Mouse (Mus musculus) lung, postnatal 0 days (tissue): ENCODE data around the gene Slc4a1. TPM values are rescaled to one million over a fixed set of nuclear protein-coding genes. Genes with fewer than 3 reads are reported as not detected.

Experiments
- ATAC-seq: fragments of 200-750 bp; cut with Nextera tagmentation; 2 replicates; pipeline ENCODE4 v1.8.0; 2017; ENCODE audit warnings: moderate library complexity
- DNase-seq: peaks from one replicate; pipeline ENCODE4 v3.0.0-alpha.2; 2016; ENCODE audit warnings: low spot score
- H3K27ac ChIP-seq: fragments of 300-500 bp; sonication (generic); 2 replicates; pipeline ENCODE4 v1.5.1; 2014; ENCODE audit warnings: antibody characterized with exemption, mild to moderate bottlenecking, low read length, mixed read lengths
- H3K27me3 ChIP-seq: fragments of 300-500 bp; sonication (generic); replicated peaks from 2 replicates; pipeline ENCODE4 v1.6.1; 2014; ENCODE audit warnings: low read length, mixed read lengths; ENCODE audit not compliant: insufficient read depth
- H3K36me3 ChIP-seq: fragments of 300-500 bp; sonication (generic); 2 replicates; pipeline ENCODE4 v1.6.1; 2014; ENCODE audit warnings: low read length, mixed read lengths; ENCODE audit not compliant: insufficient read depth
- H3K4me1 ChIP-seq: fragments of 300-500 bp; sonication (generic); 2 replicates; pipeline ENCODE4 v1.6.1; 2014; ENCODE audit warnings: antibody characterized with exemption, low read depth, low read length, mixed read lengths; ENCODE audit not compliant: insufficient read depth
- H3K4me2 ChIP-seq: fragments of 300-500 bp; sonication (generic); replicated peaks from 2 replicates; pipeline ENCODE4 v1.6.1; 2014; ENCODE audit warnings: low read depth, mild to moderate bottlenecking, low read length, moderate library complexity, mixed read lengths
- H3K4me3 ChIP-seq: fragments of 300-500 bp; sonication (generic); 2 replicates; pipeline ENCODE4 v1.5.1; 2014; ENCODE audit warnings: low read depth, low read length
- H3K9ac ChIP-seq: fragments of 300-500 bp; sonication (generic); replicated peaks from 2 replicates; pipeline ENCODE4 v1.6.1; 2014; ENCODE audit warnings: low read depth, mild to moderate bottlenecking
- H3K9me3 ChIP-seq: fragments of 300-500 bp; sonication (generic); 2 replicates; pipeline ENCODE4 v1.6.1; 2016; ENCODE audit warnings: low read length, mixed read lengths
- CTCF ChIP-seq: IDR thresholded peaks from 2 replicates; pipeline ENCODE4 v1.5.1; 2016; ENCODE audit warnings: antibody characterized with exemption, mild to moderate bottlenecking
- EP300 ChIP-seq: IDR thresholded peaks from 2 replicates; pipeline ENCODE4 v1.6.1; 2016; ENCODE audit warnings: antibody characterized with exemption, mild to moderate bottlenecking, control low read depth
- WGBS: fragments of 180-500 bp; shearing (Covaris S2); extraction: QIAGEN DNeasy Blood & Tissue Kit; methylation state at CpG from one replicate; pipeline ENCODE4 v1.1.7; 2014; 5-methylcytosine and 5-hydroxymethylcytosine counted together
- polyA plus RNA-seq: library from polyadenylated mRNA; unstranded; fragments of >200 nt; fragmentation: Nextera tagmentation; extraction: Ambion mirVana; gene quantifications from 2 replicates; pipeline ENCODE4 v1.2.1, GENCODE M21; 2015

Slc4a1 gene
- polyA plus RNA-seq, 1 experiment from 2014 or later, result 9.8 TPM

- Histone ChIP-seq H3K27ac (no peak overlapping the region), H3K36me3 (no peaks in the 10 kb centered on the region)
Measured at GRCm38 (mm10) chr11:102356190-102356589, 9.8 kb downstream of the Slc4a1 start.

GRCm38 (mm10) chr11:102355501-102355900 lies 10.5 kb downstream of the Slc4a1 start:
- no peak overlapping the region for H3K4me2 ChIP-seq
- ATAC-seq (no peak), DNase-seq (no peak)
- no peak overlapping the region for H3K4me3 ChIP-seq
- no peak overlapping the region for H3K27ac ChIP-seq
- no peaks in the 10 kb centered on the region for H3K4me1 ChIP-seq
- no peak overlapping the region for H3K9ac ChIP-seq
- no peaks in the 10 kb centered on the region for H3K9me3 ChIP-seq
- H3K27me3 ChIP-seq, result 0 out of 2 replicates have a peak, but pooled peaks cover 2% of the 10 kb centered on the region
- H3K36me3 ChIP-seq, result no peaks in the 10 kb centered on the region
- WGBS, result 84% methylated on average over 3 of the region's 3 CpGs
- no peak for TF ChIP-seq CTCF

More at GRCm38 (mm10) chr11:102356190-102356589, 9.8 kb downstream of the Slc4a1 start:
- 0 out of 2 replicates have a peak, but pooled peaks cover 2% of the 10 kb centered on the region for H3K27me3 ChIP-seq
- no peak overlapping the region for H3K9ac ChIP-seq
- TF ChIP-seq EP300 (no peak), CTCF (no peak)
- DNase-seq (no peak), ATAC-seq (no peak)
- 75% methylated on average over 12 of the region's 12 CpGs for WGBS
- H3K4me2 ChIP-seq, result no peak overlapping the region
- no peaks in the 10 kb centered on the region for H3K9me3 ChIP-seq
- no peaks in the 10 kb centered on the region for H3K4me1 ChIP-seq
- H3K4me3 ChIP-seq, result no peak overlapping the region

GRCm38 (mm10) chr11:102353021-102353431 lies 13.0 kb downstream of the Slc4a1 start:
- Histone ChIP-seq H3K36me3 (no peaks in the 10 kb centered on the region), H3K4me3 (no peak overlapping the region), H3K4me1 (no peaks in the 10 kb centered on the region), H3K27me3 (0 out of 2 replicates have a peak, but pooled peaks cover 2% of the 10 kb centered on the region), H3K9ac (no peak overlapping the region), H3K9me3 (no peaks in the 10 kb centered on the region), H3K27ac (no peak overlapping the region), H3K4me2 (no peak overlapping the region)
- DNase-seq (no peak), ATAC-seq (no peak)
- WGBS, result 31% methylated on average over 8 of the region's 8 CpGs
- TF ChIP-seq EP300 (no peak), CTCF (no peak)

DNA sequence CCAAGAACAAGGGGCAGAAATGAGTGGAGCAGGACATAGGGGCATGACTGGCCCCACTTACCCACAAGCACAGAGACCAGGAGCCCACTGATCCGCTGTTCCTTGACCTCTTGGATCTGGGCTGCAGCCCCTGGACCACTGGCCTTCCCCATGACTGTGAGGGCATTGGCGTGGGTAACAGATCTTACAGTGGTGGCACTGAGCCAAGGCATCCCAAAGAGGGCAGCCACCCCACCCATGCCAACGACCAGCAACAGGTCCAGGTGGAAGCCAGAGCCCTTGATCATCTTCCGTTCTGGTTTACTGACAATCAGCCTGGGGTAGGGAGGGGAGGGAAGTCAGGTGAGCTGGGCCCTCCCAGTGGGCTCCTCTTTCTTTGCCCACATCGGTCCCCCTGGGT lies 13.6 kb downstream of the Slc4a1 start:
- Histone ChIP-seq H3K27ac (no peak overlapping the region), H3K4me3 (no peak overlapping the region), H3K4me2 (no peak overlapping the region), H3K27me3 (0 out of 2 replicates have a peak, but pooled peaks cover 2% of the 10 kb centered on the region), H3K9ac (no peak overlapping the region), H3K4me1 (no peaks in the 10 kb centered on the region), H3K9me3 (no peaks in the 10 kb centered on the region), H3K36me3 (no peaks in the 10 kb centered on the region)
- TF ChIP-seq CTCF, result no peak
- TF ChIP-seq EP300, result no peak
- WGBS, result 50% methylated on average over 5 of the region's 5 CpGs
- DNase-seq (no peak), ATAC-seq (no peak)

DNA sequence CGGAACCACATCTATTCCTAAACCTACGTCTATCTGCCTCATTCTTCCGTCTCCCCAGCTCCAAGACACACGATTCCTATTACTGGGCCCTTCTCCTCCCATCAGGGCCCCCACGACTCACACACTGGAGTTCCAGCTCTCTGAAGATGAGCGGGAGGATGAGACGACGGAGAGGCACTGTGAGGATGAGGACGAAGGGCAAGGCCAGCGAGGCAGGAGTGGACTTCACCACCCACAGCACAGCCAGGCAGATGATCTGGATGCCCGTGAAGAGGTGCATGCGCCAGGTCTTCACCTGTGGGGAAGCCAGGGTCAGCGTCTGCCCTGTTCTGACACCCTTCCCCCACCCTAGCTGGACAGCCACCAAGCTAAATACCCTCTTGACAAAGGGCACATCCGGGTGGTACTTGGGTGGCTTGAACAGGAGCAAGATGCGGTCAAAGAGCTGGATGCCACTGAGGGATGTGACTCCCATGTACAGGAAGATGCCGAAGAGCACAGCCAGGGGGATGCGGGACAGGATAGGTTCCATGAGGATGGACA lies 15.0 kb downstream of the Slc4a1 start:
- Histone ChIP-seq H3K4me1 (no peaks in the 10 kb centered on the region), H3K4me3 (no peak overlapping the region), H3K27me3 (0 out of 2 replicates have a peak, but pooled peaks cover 2% of the 10 kb centered on the region), H3K9ac (no peak overlapping the region), H3K9me3 (no peaks in the 10 kb centered on the region), H3K36me3 (no peaks in the 10 kb centered on the region), H3K4me2 (no peak overlapping the region), H3K27ac (no peak overlapping the region)
- no peak for ATAC-seq
- WGBS, result 79% methylated on average over 17 of the region's 17 CpGs
- no peak for DNase-seq
- no peak for TF ChIP-seq CTCF

- Histone ChIP-seq H3K27ac (no peak overlapping the region), H3K9ac (no peak overlapping the region), H3K27me3 (no peaks in the 10 kb centered on the region), H3K4me1 (no peaks in the 10 kb centered on the region), H3K9me3 (no peaks in the 10 kb centered on the region), H3K36me3 (no peaks in the 10 kb centered on the region), H3K4me3 (no peak overlapping the region), H3K4me2 (no peak overlapping the region)
- DNase-seq (no peak), ATAC-seq (no peak)
- 83% methylated on average over 4 of the region's 4 CpGs for WGBS
- TF ChIP-seq CTCF (no peak), EP300 (no peak)
Measured at GRCm38 (mm10) chr11:102350416-102350815, 15.6 kb downstream of the Slc4a1 start.
